Mouse (Mus musculus) cerebellum, adult 2 months (tissue): ENCODE data around the gene Stox2. TPM values are rescaled to one million over a fixed set of nuclear protein-coding genes. Genes with fewer than 3 reads are reported as not detected.

Experiments
- DNase-seq, 2 experiments: peaks; one replicate each; pipeline ENCODE4 v3.0.0; 2021
- H3K27ac ChIP-seq: fragments of 200-500 bp; 2 replicates; pipeline ENCODE4 v1.5.1; 2012; ENCODE audit warnings: low read length, control low read depth, inconsistent platforms; ENCODE audit not compliant: insufficient read depth
- H3K27me3 ChIP-seq: fragments of 200-500 bp; 2 replicates; pipeline ENCODE4 v1.6.1; 2012; ENCODE audit warnings: inconsistent platforms, mild to moderate bottlenecking, low read length, moderate library complexity; ENCODE audit not compliant: control insufficient read depth, insufficient read depth
- H3K4me1 ChIP-seq: fragments of 200-500 bp; 2 replicates; pipeline ENCODE4 v1.6.1; 2011; ENCODE audit warnings: low read length; ENCODE audit not compliant: control insufficient read depth, insufficient read depth
- H3K4me3 ChIP-seq: fragments of 200-500 bp; replicated peaks from 2 replicates; pipeline ENCODE3; 2011; ENCODE audit warnings: mild to moderate bottlenecking, low read depth, low read length, control low read depth; ENCODE audit not compliant: insufficient read depth
- CTCF ChIP-seq: fragments of 200-500 bp; IDR thresholded peaks from 2 replicates; pipeline ENCODE4 v1.5.1; 2011; ENCODE audit warnings: low read depth, mild to moderate bottlenecking, control low read depth, low read length, moderate library complexity, borderline replicate concordance; ENCODE audit not compliant: insufficient read depth
- POLR2A ChIP-seq: fragments of 200-500 bp; IDR thresholded peaks from 2 replicates; pipeline ENCODE4 v1.6.1; 2011; ENCODE audit warnings: low read length, control low read depth, borderline replicate concordance; ENCODE audit not compliant: insufficient read depth
- WGBS: fragments of 180-500 bp; shearing (Covaris S2); methylation state at CpG from one replicate; pipeline ENCODE4 v1.1.7; 2018; 5-methylcytosine and 5-hydroxymethylcytosine counted together
- polyA plus RNA-seq: library from polyadenylated mRNA; depleted of rRNA; stranded (reverse); fragments of >200 nt; gene quantifications from 2 replicates; pipeline ENCODE4 v1.2.3, GENCODE M21; 2012

The Stox2 gene
- polyA plus RNA-seq, 1 experiment: 19.3 TPM

DNA sequence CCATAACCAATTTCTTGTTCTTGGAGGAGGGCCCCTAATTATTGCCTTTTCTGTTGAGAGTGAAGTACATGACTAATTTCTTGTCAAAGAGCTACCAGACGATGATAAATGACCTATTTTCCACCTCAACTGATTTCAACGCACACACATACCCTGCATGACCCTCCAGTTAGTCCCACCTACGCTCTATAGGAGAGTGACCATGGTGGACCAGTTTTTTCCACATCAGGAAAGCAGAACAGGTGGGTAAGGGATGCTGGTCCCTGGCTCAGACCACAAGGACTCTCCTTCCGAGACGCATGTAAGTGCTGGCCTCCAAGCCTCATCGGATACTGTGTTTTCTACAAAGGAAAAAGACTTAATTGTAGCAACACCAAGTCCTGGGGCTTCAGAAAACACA, 65.4 kb downstream of the Stox2 start:
- no peak overlapping the region for H3K4me3 ChIP-seq
- H3K4me1 ChIP-seq: no peaks in the 10 kb centered on the region
- 46% methylated on average over 6 of the region's 6 CpGs for WGBS
- H3K27me3 ChIP-seq: no peaks in the 10 kb centered on the region
- H3K27ac ChIP-seq: 0 out of 2 replicates have a peak overlapping the region, but pooled peaks have one; percentile 13
- TF ChIP-seq CTCF: no peak
- no peak for TF ChIP-seq POLR2A
- no peak for DNase-seq

DNA sequence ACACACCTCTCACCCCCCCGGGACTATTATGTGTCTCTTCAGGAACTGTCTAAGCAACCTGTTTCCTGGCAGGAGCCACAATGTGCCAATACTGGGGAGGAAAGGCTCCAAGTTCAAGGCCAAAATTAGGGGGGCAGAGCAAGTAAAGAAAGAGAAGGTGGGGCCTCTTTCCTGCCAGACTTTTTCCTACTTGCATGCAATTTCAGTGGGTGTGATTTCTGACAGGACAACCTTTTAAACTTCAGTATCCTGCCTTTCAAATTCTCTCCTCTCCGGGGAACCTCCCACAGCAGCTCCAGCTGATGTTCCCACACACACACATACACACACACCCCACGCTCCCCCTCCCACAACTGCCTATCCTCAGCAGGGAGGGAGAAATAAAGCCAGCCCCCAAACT, 66.1 kb downstream of the Stox2 start:
- DNase-seq: no peak
- no peaks in the 10 kb centered on the region for H3K27me3 ChIP-seq
- 58% methylated on average over 3 of the region's 3 CpGs for WGBS
- no peak for TF ChIP-seq CTCF
- TF ChIP-seq POLR2A: no peak
- no peaks in the 10 kb centered on the region for H3K4me1 ChIP-seq
- no peak overlapping the region for H3K27ac ChIP-seq
- H3K4me3 ChIP-seq: no peak overlapping the region

DNA sequence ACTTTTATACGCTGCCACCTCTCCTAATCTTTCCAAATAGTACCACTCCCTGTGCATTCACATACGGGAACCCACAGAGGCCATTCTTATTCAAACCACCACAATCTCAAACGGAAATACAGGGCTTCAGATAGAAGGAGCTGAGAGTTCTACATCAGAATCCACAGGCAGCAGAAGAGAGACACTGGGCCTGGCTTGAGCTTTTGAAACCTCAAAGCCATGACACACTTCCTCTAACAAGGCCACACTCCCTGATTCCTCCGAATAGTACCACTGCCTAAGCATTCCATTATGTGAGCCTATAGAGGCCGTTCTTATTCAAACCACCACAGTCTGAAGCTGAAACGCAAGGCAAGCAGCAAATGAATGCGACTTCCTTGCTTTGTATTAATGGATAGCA, 69.5 kb downstream of the Stox2 start:
- Histone ChIP-seq H3K4me1 (no peaks in the 10 kb centered on the region), H3K27ac (no peak overlapping the region), H3K4me3 (no peak overlapping the region), H3K27me3 (no peaks in the 10 kb centered on the region)
- no peak for DNase-seq
- 91% methylated on average over 7 of the region's 7 CpGs for WGBS
- TF ChIP-seq POLR2A: no peak
- TF ChIP-seq CTCF: no peak

DNA sequence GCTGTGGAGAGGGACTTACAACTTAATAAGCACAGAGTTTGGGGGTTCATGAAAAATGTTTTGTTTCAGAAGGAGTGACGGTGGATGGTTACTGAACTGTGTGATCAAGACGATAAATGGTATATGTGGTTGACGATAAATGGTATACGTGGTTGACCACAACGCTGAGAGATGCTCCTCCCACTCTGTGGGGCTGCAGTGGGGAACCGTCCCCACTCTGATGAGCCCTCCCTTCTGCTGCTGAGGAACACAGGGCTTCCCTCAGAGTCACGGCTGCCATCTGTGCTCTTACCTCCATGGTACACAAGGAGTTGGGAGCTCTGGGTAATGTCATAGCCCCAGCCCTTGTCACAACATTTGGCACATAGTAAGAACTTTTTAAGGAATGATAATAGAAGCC, 72.4 kb downstream of the Stox2 start:
- 82% methylated on average over 7 of the region's 7 CpGs for WGBS
- no peak overlapping the region for H3K4me3 ChIP-seq
- H3K27me3 ChIP-seq: no peaks in the 10 kb centered on the region
- no peak for DNase-seq
- no peaks in the 10 kb centered on the region for H3K4me1 ChIP-seq
- TF ChIP-seq CTCF (no peak), POLR2A (no peak)
- no peak overlapping the region for H3K27ac ChIP-seq

DNA sequence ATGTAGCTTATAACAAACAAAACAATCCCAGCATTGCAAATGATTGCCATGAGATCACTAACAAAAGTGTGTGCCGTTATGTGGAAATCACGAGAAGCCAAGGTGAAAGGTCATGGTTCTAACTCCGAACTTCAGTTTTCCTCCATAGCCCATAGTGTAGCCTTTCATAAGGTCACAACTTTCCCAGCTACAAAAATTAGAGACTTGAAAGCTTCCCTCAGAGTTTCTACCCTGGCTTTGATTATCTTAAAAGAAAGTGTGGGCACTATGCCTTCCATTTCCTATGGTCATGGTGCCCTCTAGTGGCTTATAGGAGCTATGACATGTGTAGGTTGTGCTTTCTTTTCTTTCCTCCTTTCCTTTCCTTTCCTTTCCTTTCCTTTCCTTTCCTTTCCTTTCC, 74.6 kb downstream of the Stox2 start:
- Histone ChIP-seq H3K27ac (no peak overlapping the region), H3K4me1 (no peaks in the 10 kb centered on the region), H3K27me3 (no peaks in the 10 kb centered on the region), H3K4me3 (no peak overlapping the region)
- TF ChIP-seq POLR2A (no peak), CTCF (peak; percentile 56)
- 14% methylated on average over 3 of the region's 3 CpGs for WGBS
- peak in 1 of 2 experiments; percentile 24 for DNase-seq

DNA sequence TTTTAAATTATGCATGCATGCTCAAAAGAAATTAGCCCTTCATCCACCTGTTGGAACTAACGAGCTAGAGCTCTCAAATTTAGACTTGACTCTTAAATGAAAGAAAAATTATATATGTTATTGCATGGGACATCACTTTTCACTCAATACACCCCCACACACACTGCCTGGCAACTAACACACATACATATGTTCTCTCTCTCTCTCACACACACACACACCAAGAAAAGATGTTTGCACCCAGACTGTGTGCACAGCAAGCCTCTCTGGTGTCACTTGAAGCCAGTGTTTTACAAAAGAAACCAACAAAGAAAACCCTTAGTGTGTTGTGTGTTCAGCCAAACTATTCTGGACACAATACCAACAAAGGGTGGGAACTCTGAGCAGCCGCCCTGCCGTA, 75.1 kb downstream of the Stox2 start:
- no peaks in the 10 kb centered on the region for H3K4me1 ChIP-seq
- no peak for TF ChIP-seq CTCF
- TF ChIP-seq POLR2A: no peak
- H3K27ac ChIP-seq: no peak overlapping the region
- 54% methylated on average over 3 of the region's 3 CpGs for WGBS
- no peak overlapping the region for H3K4me3 ChIP-seq
- H3K27me3 ChIP-seq: no peaks in the 10 kb centered on the region
- DNase-seq: no peak

DNA sequence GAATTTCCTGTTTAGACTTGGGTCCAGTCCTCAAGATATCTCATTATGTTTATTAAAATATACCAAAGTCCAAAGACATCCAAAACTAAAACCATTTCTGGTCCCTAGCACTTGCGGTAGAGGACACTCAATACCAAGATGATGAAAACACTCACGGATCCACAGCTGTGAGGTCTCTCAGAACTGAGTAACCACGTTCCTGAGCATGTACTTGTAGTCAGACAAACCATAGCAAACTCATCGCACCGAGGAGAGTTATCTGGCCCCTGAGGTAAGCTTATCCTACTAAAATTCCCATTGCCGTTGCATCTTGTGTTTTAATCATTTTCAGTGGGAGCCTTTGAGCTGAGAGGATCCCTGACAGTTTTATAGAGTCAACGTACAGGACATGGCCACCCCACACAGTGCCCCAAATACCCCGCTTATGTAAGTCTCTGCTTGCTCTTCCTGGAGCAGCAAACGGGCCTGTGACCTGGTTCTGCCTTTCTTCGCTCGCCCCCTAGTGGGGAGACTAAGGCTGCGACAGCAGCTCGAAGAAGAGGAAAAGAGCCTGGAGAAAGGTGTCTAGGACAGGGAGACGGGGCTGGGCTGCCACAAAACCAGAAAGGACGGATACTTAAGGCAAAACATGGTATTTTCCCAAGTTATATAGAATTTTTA, 75.6 kb downstream of the Stox2 start:
- Histone ChIP-seq H3K4me3 (no peak overlapping the region), H3K27ac (no peak overlapping the region), H3K27me3 (no peaks in the 10 kb centered on the region), H3K4me1 (no peaks in the 10 kb centered on the region)
- TF ChIP-seq CTCF (peak; percentile 83), POLR2A (no peak)
- peak; percentile 86 to 87 for DNase-seq
- 21% methylated on average over 15 of the region's 15 CpGs for WGBS

DNA sequence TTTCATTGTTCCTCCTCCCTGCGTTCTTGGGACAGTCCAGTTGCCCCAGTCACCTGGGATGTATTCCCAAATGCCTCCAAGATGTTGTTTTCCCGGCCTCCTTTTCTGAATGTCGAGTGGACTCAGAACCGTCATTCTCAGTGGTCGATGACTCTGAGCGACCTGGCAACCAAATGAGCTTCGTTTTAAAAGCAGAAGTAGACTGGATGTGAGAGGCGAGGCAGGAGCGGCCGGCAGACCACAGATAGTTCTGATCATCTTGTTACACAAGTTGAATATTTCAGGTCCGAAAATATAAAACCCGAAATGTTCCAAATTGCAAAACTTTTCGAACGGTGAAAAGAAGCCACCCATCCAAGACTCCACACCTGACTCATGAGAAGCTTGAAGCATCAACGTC, 76.2 kb downstream of the Stox2 start:
- 89% methylated on average over 15 of the region's 15 CpGs for WGBS
- H3K4me3 ChIP-seq: no peak overlapping the region

More for the DNA sequence above, 76.2 kb downstream of the Stox2 start:
- Histone ChIP-seq H3K27ac (no peak overlapping the region), H3K4me1 (no peaks in the 10 kb centered on the region), H3K27me3 (no peaks in the 10 kb centered on the region)
- TF ChIP-seq CTCF: no peak
- DNase-seq: no peak
